Mouse (Mus musculus): ENCODE data around the gene Pspn.

The Pspn gene

DNA sequence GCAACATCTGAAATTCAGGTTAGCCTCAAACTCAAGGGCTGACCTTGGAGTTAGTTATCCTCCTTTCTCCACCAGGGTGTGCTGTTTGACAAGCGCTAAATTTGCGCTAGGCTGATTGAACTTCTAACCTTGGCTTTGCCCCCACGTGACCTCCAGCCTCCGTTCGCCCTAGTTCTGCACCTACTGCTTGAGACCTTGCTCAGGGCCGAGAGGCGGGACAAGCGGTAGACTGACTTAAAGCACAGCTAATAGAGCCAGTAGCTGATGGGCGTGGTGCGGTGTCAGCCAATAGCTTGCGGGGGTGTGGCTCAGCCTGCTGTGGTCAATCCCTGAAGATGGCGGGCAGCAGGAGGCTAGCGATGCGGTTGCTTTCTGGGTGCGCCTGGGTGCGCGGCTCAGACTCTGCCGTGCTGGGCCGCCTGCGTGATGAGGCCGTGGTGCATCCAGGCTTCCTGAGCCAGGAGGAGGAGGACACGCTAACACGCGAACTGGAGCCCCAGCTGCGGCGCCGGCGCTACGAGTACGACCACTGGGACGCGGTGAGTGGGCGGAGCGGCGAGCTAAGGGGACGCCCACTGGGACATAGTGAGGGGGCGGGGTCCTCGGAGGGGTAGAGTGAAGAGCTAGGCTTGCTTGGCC is 2.7 kb downstream of the Pspn start, which contains the start of gene Alkbh7:
TSS of gene Alkbh7 (plus strand) at position 311 of the 639 bp plus-strand sequence.
- peak; percentile 95 for DNase-seq (ENCODE audit: extremely low spot score, low read depth, low spot score)

DNA sequence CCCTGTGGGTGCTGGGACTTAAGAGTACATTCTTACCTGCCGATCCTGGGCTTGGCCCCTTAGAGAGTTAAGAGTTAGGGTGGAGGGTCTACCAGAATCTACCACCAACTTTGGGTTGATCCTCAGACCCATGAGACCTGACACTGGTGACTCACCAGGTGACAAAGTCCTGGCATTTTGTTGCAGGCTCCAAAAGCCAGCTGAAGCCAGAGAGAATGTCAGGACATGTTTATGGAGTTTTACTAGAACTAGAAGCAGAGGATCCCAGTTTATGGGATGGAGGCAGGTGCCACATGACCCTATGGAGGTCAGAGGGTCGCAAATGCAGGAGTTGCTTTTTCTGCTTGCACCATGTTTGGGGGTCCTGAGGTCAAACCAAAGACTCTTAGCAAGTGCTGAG is 3.3 kb downstream of the Pspn start:
- DNase-seq (ENCODE audit: extremely low spot score, low read depth, low spot score), result no peak

DNA sequence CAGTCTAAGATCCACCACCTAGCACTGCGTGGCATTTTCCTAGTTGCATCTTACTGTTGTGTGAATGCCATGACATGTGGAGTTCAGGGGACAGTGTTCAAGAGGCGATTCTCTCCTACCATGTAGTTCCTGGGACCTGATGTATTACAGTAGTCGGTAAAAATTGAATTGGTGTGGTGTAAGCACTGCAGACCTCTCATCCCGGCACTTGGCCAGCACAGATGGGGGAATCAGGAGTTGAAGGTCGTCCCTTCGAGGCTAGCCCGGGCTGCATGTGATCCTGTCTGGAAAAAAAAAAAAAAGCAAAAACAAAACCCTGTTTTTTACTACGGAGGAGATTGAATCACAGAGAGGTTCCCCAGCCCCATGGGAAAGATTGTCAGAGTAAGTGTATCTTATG is 4.8 kb downstream of the Pspn start:
- DNase-seq (ENCODE audit: extremely low spot score, low read depth, low spot score), result no peak

DNA sequence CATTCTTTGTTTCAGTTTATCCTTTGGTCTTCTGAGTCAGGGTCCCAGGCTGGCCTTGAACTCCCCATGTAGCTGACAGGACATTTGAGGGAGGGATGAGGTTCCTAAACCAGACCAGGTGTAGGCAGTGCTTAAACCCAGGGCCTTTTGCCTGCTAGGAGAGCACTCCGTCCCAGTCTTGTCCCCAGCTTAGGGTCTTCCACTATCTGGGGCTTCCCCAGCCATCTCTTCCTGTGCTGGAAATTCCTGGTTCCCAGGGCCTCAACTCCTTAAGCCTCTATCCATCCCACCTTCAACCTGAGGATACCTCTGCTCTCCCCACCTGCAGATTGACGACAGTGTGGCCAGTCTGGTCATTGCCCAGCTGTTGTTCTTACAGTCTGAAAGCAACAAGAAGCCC is 8.9 kb downstream of the Pspn start:
- no peak for DNase-seq (ENCODE audit: extremely low spot score, low read depth, low spot score)

DNA sequence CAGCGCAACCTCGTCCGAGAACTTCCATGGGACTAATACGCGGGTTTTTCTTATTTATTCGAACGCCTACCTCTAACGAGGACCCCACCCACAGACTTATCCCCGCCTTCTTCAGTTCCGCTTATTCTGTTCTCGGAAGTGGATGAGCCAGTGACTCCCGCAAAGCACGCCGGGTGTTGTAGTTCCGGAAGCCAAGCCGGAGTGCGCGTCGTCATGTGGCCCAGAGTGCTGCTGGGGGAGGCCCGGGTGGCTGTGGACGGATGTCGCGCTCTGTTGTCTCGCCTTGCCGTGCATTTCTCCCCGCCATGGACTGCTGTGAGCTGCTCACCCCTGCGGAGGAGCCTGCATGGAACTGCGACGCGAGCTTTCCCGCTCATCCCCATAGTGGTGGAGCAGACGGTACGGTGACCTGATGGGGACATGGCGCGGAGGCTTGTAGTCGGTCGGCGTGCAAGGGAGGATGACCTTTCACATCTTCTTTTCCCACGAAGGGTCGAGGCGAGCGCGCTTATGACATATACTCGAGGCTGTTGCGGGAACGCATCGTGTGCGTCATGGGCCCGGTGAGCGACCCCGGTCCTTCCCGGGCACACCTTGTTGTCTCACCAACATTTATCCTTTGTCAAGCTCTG is 9.6 kb downstream of the Pspn start, which contains the start of gene Clpp:
TSS of gene Clpp (plus strand) at position 191 of the 632 bp plus-strand sequence.
- peak; percentile 87 for DNase-seq (ENCODE audit: extremely low spot score, low read depth, low spot score)

DNA sequence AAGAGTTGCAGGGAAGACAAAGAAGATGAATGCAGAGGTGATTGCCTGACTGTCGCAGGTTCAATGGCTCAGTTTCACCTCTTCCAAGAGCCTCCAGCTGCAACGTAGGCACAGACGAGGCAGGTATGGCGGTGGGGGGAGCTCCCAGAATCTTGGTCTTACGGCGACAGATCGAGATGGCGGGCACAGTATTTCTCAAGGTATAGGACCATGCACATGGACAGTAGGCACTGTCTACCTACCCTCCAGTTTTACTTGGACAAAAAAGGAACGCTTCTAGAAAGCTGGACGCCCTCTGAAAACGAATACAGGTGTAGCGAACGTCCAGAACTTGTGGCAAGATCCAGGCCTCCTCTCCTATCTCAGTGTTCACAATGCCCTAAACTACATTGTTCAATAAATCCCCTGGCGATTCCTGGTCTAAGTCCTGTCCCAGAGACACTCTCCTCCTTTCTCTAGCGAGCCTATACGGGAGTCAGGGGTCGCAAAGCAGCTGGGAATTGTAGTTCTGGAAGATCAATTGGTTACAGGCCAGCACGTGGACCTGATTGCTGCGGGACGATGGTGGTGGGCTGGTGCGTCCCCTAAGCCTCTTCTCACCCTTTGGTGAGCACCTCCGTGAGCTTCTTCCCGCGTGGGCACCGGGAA is 10.2 kb downstream of the Pspn start:
- DNase-seq (ENCODE audit: extremely low spot score, low read depth, low spot score), result peak; percentile 71

DNA sequence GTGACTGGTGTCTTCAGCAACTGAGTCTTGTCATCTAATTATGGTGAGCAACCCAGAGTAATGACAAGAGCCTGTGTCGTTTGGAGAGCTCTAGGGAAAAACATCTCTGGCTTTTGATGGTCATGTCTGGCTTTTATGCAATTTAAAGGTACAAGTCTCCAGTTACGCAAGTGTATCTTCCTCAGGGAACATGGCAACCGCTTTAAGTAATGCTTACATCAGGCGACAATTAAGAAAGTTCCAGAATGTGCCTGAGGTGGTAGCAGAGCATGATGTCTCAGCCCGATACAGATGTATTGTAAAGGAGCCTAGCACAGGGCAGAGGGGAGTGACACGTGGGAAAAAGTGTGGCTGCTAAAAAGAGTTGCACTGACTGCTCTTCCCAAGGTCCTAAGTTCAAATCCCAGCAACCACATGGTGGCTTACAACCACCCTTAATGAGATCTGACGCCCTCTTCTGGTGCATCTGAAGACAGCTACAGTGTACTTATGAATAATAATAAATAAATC is 10.8 kb downstream of the Pspn start:
- DNase-seq (ENCODE audit: extremely low spot score, low read depth, low spot score), result no peak

DNA sequence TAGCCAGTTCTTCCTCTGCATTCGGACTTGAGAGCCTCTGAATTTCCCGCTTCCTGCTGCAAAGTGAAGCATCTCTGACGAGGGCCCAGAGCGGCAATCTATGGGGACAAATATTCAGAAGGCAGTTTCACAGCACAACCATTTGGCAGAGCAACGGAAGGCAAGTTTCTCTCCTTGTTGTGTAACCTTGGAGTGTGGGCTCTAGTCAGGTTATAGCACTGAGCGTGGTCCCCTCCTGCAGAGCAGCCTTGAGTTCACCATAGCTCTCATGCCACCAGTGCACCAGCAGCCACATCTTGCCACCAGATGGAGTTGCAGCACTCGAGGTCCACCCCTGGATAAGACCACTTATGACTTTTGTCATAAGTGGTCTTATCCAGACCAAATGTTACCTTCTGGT is 11.4 kb downstream of the Pspn start:
- DNase-seq (ENCODE audit: extremely low spot score, low read depth, low spot score), result no peak

DNA sequence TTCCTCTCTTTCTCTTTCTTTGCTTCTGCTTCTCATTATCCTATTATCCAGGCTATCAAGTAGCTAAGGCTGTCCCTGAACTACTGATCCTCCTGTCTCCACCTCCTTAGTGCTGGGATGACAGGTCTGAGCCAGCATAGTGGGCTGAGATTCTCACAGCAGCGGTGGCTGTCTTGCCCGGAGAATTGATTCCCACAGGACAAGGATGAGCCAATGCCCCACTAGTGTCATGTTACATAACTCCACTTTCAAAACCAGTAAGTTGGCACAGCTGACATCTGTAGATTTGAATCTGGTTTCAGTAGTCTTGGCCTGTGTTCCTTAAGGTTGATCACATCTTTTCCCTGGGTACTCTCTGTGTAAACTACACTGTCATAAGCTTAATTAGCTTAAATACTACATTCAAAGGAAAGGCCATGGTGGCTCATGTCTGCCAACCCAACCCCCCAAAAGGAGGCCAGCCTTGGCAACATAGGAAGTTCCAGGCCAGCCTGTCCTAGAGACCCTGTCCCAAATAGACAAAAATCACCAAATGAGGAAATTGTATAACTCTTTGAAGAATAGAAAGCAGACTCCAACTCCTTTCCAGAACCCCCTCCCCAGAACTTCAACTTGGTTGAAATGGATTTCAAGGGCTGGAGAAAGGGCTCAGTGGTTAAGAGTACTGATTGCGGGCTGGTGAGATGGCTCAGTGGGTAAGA is 13.6 kb downstream of the Pspn start:
- no peak for DNase-seq (ENCODE audit: extremely low spot score, low read depth, low spot score)

DNA sequence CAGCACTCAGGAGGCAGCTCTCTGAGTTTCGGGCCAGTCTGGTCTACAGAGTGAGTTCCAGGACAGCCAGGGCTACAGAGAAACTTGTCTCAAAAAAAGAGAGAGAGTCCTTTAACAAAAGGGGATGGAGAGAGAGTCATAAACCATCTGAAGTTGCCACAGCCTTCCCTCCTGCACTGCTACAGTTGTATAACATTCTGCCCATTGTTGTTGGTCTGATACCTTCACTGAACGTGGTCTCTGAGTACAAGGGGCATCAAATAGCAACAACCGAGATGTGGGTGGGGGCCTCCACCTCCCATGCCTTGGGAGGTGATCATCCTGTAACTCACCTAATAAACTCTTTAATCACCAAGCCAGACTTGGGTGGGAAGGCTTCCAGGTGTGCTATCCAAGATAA is 14.2 kb downstream of the Pspn start:
- DNase-seq (ENCODE audit: extremely low spot score, low read depth, low spot score), result no peak

DNA sequence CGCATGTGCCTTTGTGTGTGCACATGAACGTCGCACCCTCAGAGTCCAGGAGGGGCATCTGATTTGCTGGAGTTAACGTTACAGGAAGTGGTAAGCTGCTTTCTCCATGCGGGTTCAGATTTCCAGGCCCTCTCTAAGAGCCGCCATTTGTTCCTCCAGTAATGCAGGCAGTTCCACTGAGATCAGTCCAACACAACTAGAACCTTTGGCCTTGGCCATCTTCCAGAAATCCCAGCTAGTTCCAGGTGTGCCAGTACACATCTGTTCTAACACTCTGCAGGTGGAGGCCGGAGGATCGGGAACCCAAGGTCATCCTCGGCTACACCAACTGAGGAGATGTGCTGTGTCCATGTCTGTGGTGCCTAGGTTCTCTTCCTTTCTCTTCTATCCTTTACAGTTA is 14.9 kb downstream of the Pspn start:
- no peak for DNase-seq (ENCODE audit: extremely low spot score, low read depth, low spot score)

DNA sequence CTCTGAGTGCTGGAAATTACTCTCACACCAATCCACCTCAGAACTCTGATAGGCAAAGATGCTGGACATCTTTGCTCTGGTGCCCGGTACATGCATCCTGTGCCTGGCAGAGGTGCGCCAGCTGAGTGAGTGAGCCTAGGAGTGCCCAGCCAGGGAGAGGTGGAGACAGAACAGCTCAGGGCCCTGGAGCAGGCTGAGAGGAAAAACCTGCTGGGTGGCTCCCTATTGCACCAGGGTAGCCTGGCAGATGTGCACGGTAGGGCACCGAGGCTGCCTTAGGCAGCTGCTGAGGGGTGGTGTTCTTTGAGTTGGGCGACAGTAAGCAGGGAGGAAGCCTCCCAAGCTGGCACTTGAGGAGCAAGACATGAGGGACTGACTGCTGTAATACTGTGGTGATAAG is 17.8 kb downstream of the Pspn start, which contains the start of gene Acer1:
TSS of gene Acer1 (minus strand) at position 114 of the 400 bp plus-strand sequence.
- DNase-seq (ENCODE audit: extremely low spot score, low read depth, low spot score), result no peak

DNA sequence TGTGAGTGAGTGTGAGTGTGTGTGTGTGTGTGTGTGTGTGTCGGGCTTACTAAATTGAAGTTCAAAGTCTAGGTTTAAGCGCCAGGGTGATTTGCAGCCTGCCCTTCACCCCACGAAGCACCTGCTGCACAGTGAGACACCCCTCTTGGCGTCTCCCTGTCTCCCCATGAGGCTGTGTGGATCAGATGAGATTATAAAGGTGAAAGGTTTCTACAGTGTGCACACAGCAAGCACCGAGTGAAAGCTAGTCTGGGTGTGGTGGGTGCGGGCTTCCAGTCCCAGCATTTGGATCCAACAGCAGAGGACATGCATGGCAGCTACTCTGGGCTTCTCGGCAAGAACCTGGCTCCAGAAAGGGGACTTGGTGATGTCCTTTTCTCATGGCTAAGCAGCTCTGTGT is 18.8 kb downstream of the Pspn start:
- no peak for DNase-seq (ENCODE audit: extremely low spot score, low read depth, low spot score)

DNA sequence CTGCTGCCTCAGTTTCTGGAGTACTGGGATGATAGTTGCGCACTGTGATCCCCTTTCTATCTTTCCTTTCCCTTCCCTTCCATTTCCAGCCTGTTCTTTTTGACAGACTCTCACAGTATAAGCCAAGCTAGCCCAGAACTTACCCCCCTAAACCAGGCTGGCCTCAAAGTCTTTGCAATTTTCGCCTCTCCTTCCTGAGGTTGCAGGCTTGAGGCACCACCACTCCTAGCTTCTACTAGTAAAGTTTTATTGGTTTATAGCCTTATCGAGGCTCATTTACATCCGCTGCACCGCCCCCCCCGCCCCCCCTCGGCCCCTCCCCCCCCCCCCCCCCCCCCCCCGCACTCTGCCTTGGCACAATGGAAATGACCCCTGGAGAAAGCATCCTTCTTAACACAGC is 20.3 kb downstream of the Pspn start:
- DNase-seq (ENCODE audit: extremely low spot score, low read depth, low spot score), result no peak

DNA sequence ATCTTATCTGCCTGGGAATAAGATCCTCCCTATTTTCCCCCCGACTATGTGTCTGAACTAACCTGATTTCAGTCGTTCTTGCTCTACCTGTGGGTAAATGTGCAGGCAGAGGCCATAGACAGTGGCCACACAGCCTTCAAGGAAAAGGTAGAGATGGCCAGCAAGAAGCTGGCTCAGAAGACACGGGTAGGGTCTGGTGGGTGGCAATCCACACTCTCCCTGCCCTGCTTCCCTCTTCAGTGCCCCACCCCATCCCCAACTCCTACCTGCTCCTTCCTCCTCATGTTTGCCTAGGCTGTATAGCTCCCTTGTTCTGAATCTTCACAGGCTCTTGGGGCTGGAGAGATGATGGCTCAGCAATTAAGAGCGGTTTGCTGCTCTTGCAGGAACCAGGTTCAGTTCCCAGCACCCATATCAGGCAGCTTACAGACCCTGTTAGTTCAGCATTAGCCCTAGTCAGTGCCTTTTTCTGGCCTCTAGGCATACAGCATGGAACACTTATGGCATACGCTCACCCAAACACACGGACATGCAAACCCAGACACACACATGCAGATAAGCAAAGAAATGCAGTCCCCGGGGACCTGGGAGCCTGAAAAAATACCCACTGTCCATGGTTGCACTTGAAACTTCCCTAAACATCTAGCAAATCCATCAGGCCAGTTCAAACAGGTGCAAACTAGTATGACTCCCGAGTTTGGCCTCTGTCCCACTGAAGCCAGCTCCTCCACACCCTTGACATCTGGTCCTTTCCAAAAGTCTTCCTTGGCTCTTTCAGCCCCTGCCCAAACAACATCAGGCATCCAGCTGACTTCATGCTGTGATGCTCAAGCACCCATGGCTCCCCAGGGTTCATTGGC is 23.1 kb downstream of the Pspn start:
- no peak for DNase-seq (ENCODE audit: extremely low spot score, low read depth, low spot score)

DNA sequence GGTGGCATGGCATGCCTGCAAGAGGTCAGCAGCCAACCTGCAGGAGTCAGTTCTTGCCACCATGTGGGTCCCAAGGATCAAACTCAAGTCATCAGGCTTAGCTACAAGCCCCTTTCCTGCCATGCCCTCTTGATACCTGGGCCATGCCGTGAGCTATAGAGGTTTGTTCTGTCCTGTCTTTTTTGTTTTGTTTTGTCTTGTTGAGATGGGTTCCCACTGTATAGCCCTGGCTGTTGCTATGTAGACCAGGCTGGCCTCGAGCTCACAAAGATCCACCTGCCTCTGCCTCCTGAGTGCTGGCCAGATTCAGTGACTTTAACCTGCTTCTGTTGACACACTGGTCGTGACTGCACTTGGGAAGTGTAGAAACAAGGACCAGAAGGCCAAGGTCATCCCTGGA is 24.4 kb downstream of the Pspn start:
- no peak for DNase-seq (ENCODE audit: extremely low spot score, low read depth, low spot score)

DNA sequence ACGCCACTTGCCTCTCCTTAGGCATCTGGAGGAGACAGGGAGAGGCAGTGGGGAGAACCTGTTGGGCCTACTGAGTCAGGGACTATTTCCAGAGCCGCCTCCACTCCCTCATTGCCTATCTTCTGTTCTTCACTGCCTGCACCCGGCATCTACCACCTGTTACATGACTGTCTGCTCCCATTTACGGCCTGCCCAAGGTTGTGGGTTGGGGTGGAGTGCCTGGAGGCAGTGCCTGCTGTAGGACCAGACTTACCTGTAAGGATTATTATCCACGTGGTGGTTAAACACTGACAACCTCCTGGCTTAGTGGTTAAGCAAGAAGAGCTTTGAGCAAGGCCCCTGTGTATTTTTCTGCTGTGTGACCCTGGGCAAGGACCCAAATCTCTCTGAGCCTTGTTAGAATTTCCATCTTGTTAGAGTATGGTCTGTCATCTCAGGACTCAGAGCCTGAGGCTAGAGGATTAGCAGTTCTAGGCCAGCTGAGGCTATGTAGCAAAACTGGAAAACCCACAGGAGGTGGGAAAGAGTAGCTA is 25.0 kb downstream of the Pspn start:
- no peak for DNase-seq (ENCODE audit: extremely low spot score, low read depth, low spot score)

DNA sequence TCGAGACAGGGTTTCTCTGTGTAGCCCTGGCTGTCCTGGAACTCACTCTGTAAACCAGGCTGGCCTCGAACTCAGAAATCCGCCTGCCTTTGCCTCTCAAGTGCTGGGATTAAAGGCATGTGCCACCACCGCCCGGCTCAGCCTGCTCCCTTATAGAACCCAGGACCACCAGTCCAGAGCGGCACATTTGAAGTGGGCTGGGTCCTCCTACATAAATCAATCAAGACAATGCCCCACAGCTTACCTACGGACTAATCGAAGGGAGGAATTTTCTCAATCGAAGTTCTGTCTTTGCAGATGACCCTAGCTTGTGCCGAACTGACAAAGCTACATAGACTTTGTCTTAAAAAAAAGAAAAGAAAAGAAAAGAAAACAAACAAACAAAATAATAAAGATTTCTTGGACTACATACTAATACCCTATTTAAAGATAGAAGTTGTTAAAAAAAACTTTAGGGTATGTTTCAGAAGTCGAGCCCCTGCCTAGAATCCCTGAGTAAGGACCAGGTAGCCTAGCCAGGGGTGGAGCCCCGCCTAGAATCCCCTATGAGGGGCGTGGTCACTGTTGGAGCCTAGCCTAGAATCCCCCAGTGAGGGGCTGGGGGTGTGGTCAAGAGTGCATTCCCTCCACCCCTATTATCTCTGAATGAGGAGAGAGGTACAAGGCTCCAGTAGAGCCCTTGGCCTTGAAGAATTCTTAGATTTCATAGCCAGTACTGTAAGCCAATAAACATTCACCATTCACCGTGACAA is 25.7 kb downstream of the Pspn start:
- no peak for DNase-seq (ENCODE audit: extremely low spot score, low read depth, low spot score)

DNA sequence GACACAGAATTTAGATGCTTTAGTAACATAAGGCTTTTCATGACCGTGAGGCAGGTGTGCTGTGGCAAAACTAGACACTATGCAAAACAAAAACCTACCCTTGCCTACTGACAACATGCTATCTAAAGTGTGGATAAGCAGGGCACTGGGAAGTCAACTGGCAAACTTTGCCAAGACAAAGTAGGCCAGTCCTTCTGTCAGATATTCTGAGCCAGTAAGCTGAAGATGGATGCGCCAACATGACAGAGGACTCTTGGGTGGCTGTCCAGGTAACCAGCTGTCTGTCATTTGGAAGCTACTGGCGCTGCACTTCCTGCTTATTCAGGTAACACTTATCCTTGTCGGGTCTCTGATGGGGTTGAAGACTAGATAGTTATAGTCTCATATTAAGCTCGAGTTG is 29.7 kb downstream of the Pspn start:
- no peak for DNase-seq (ENCODE audit: extremely low spot score, low read depth, low spot score)

DNA sequence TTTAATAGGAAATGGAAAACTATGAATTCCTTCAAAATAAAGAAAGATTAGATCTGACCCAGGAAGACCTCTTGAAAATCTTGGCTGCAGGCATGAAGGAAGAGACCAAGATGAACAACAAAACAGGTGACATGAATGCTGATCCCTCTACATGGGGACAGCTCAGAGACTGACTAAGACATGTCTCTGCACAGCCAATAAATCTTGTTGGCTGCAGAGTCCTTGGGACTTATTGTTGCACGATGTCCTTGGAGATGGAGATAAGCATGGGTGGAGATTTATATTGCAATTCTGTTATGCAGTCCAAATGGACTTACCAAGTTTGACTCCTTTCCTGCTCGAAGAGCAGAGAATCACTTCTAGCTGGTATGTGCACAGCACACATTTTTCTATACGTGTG is 30.5 kb downstream of the Pspn start:
- no peak for DNase-seq (ENCODE audit: extremely low spot score, low read depth, low spot score)

Data from hindlimb bud, embryonic 11.5 days (tissue).